Mouse (Mus musculus): ENCODE data around the gene Large2. TPM values are rescaled to one million over a fixed set of nuclear protein-coding genes. Genes with fewer than 3 reads are reported as not detected.

Large2 gene
- total RNA-seq, 2 experiments from 2014 or later, result 0.72 to 1.0 TPM

- no peak overlapping the region for H3K27ac ChIP-seq
- H3K4me3 ChIP-seq, result no peak overlapping the region
- intact Hi-C loops (cut with DNase I), result no loop called here
- DNase-seq (ENCODE audit: extremely low spot score in 1 of 2, low spot score in 2 of 2), result no peak
- no peak for TF ChIP-seq CTCF (IDR thresholded peaks at IDR 0.05)
These were observed 7.2 kb downstream of the Large2 start for GRCm38 (mm10) chr2:92367383-92368029.

- intact Hi-C loops (cut with DNase I), result no loop called here
- DNase-seq (ENCODE audit: extremely low spot score in 1 of 2, low spot score in 2 of 2), result no peak
- no peak for TF ChIP-seq CTCF (IDR thresholded peaks at IDR 0.05)
These were observed 9.1 kb downstream of the Large2 start for GRCm38 (mm10) chr2:92365568-92365967.

GRCm38 (mm10) chr2:92364086-92364485 lies 10.6 kb downstream of the Large2 start:
- intact Hi-C loops (cut with DNase I), result no loop called here

More at GRCm38 (mm10) chr2:92365568-92365967, 9.1 kb downstream of the Large2 start:
- Histone ChIP-seq H3K4me3 (no peak overlapping the region), H3K27ac (no peak overlapping the region)

GRCm38 (mm10) chr2:92362571-92363228 lies 12.0 kb downstream of the Large2 start:
- intact Hi-C loops (cut with DNase I), result no loop called here
- no peak for DNase-seq (ENCODE audit: extremely low spot score in 1 of 2, low spot score in 2 of 2)
- Histone ChIP-seq H3K27ac (no peak overlapping the region), H3K4me3 (no peak overlapping the region)
- TF ChIP-seq CTCF (IDR thresholded peaks at IDR 0.05), result no peak

More at GRCm38 (mm10) chr2:92364086-92364485, 10.6 kb downstream of the Large2 start:
- no peak for TF ChIP-seq CTCF (IDR thresholded peaks at IDR 0.05)
- no peak for DNase-seq (ENCODE audit: extremely low spot score in 1 of 2, low spot score in 2 of 2)
- H3K27ac ChIP-seq, result no peak overlapping the region
- H3K4me3 ChIP-seq, result no peak overlapping the region

- H3K27ac ChIP-seq, result no peak overlapping the region
- intact Hi-C loops (cut with DNase I), result no loop called here
These were observed 12.9 kb downstream of the Large2 start for GRCm38 (mm10) chr2:92361795-92362194.

GRCm38 (mm10) chr2:92360893-92361292 lies 13.8 kb downstream of the Large2 start:
- TF ChIP-seq CTCF (IDR thresholded peaks at IDR 0.05), result no peak
- no peak for DNase-seq (ENCODE audit: extremely low spot score in 1 of 2, low spot score in 2 of 2)
- Histone ChIP-seq H3K4me3 (no peak overlapping the region), H3K27ac (no peak overlapping the region)
- intact Hi-C loops (cut with DNase I), result no loop called here

More at GRCm38 (mm10) chr2:92361795-92362194, 12.9 kb downstream of the Large2 start:
- H3K4me3 ChIP-seq, result no peak overlapping the region
- no peak for DNase-seq (ENCODE audit: extremely low spot score in 1 of 2, low spot score in 2 of 2)
- no peak for TF ChIP-seq CTCF (IDR thresholded peaks at IDR 0.05)

- Histone ChIP-seq H3K27ac (no peak overlapping the region), H3K4me3 (no peak overlapping the region)
- intact Hi-C loops (cut with DNase I), result no loop called here
- no peak for DNase-seq (ENCODE audit: extremely low spot score in 1 of 2, low spot score in 2 of 2)
- TF ChIP-seq CTCF (IDR thresholded peaks at IDR 0.05), result no peak
These were observed 14.4 kb downstream of the Large2 start for GRCm38 (mm10) chr2:92360186-92360823.

- no peak for TF ChIP-seq CTCF (IDR thresholded peaks at IDR 0.05)
- no peak overlapping the region for H3K27ac ChIP-seq
- intact Hi-C loops (cut with DNase I), result no loop called here
These were observed 15.4 kb downstream of the Large2 start for GRCm38 (mm10) chr2:92359301-92359700.

GRCm38 (mm10) chr2:92354224-92354623 lies 20.4 kb downstream of the Large2 start:
- Histone ChIP-seq H3K4me3 (no peak overlapping the region), H3K27ac (no peak overlapping the region)
- intact Hi-C loops (cut with DNase I), result no loop called here
- no peak for TF ChIP-seq CTCF (IDR thresholded peaks at IDR 0.05)
- DNase-seq (ENCODE audit: extremely low spot score in 1 of 2, low spot score in 2 of 2), result no peak

More at GRCm38 (mm10) chr2:92359301-92359700, 15.4 kb downstream of the Large2 start:
- H3K4me3 ChIP-seq, result no peak overlapping the region
- no peak for DNase-seq (ENCODE audit: extremely low spot score in 1 of 2, low spot score in 2 of 2)

- intact Hi-C loops (cut with DNase I), result no loop called here
- no peak overlapping the region for H3K4me3 ChIP-seq
- DNase-seq (ENCODE audit: extremely low spot score in 1 of 2, low spot score in 2 of 2), result no peak
- TF ChIP-seq CTCF (IDR thresholded peaks at IDR 0.05), result no peak
- H3K27ac ChIP-seq, result no peak overlapping the region
These were observed 21.3 kb downstream of the Large2 start for GRCm38 (mm10) chr2:92353402-92353801.

- TF ChIP-seq CTCF (IDR thresholded peaks at IDR 0.05), result no peak
- DNase-seq (ENCODE audit: extremely low spot score in 1 of 2, low spot score in 2 of 2), result no peak
- intact Hi-C loops (cut with DNase I), result no loop called here
- no peak overlapping the region for H3K4me3 ChIP-seq
- no peak overlapping the region for H3K27ac ChIP-seq
These were observed 24.0 kb downstream of the Large2 start for GRCm38 (mm10) chr2:92350686-92351085.

Data from left cerebral cortex, adult 2 months (tissue).